Mouse (Mus musculus) stomach, postnatal 0 days (tissue): ENCODE results near the gene Podxl. TPM values are rescaled to one million over a fixed set of nuclear protein-coding genes. Genes with fewer than 3 reads are reported as not detected.

Experiments used
- ATAC-seq: fragments of 200-750 bp; cut with Nextera tagmentation; 2 replicates; pipeline ENCODE4 v1.8.0; 2017; ENCODE audit not compliant: low FRiP score, low TSS enrichment
- DNase-seq: peaks from one replicate; pipeline ENCODE4 v3.0.0-alpha.2; 2016; ENCODE audit warnings: low spot score
- H3K27ac ChIP-seq: fragments of 300-500 bp; sonication (generic); replicated peaks from 2 replicates; pipeline ENCODE4 v1.5.1; 2014; ENCODE audit warnings: mild to moderate bottlenecking, control low read depth
- H3K27me3 ChIP-seq: fragments of 300-500 bp; sonication (generic); 2 replicates; pipeline ENCODE4 v1.6.1; 2014; ENCODE audit warnings: low read length; ENCODE audit not compliant: control insufficient read depth, insufficient read depth
- H3K36me3 ChIP-seq: fragments of 300-500 bp; sonication (generic); 2 replicates; pipeline ENCODE4 v1.6.1; 2014; ENCODE audit warnings: low read length, mixed read lengths; ENCODE audit not compliant: control insufficient read depth, insufficient read depth
- H3K4me1 ChIP-seq: fragments of 300-500 bp; sonication (generic); replicated peaks from 2 replicates; pipeline ENCODE4 v1.6.1; 2014; ENCODE audit warnings: antibody characterized with exemption; ENCODE audit not compliant: control insufficient read depth, insufficient read depth
- H3K4me2 ChIP-seq: fragments of 300-500 bp; sonication (generic); replicated peaks from 2 replicates; pipeline ENCODE4 v1.6.1; 2014; ENCODE audit warnings: low read depth, mild to moderate bottlenecking, control low read depth, moderate library complexity
- H3K4me3 ChIP-seq: fragments of 300-500 bp; sonication (generic); 2 replicates; pipeline ENCODE4 v1.5.1; 2014; ENCODE audit warnings: low read depth, low read length, control low read depth
- H3K9ac ChIP-seq: fragments of 300-500 bp; sonication (generic); 2 replicates; pipeline ENCODE4 v1.6.1; 2014; ENCODE audit warnings: mild to moderate bottlenecking, low read length, control low read depth, mixed read lengths
- H3K9me3 ChIP-seq: fragments of 300-500 bp; sonication (generic); 2 replicates; pipeline ENCODE4 v1.6.1; 2016; ENCODE audit warnings: low read length; ENCODE audit not compliant: control insufficient read depth
- CTCF ChIP-seq: IDR thresholded peaks from 2 replicates; pipeline ENCODE4 v1.5.1; 2016; ENCODE audit warnings: antibody characterized with exemption, low read depth, mild to moderate bottlenecking, moderate library complexity
- EP300 ChIP-seq: optimal IDR thresholded peaks from 2 replicates; pipeline ENCODE3; 2016; ENCODE audit warnings: antibody characterized with exemption
- WGBS: fragments of 180-500 bp; shearing (Covaris S2); extraction: QIAGEN DNeasy Blood & Tissue Kit; methylation state at CpG from one replicate; pipeline ENCODE4 v1.1.7; 2014; 5-methylcytosine and 5-hydroxymethylcytosine counted together
- polyA plus RNA-seq: library from polyadenylated mRNA; unstranded; fragments of >200 nt; fragmentation: Nextera tagmentation; extraction: Ambion mirVana; gene quantifications from 2 replicates; pipeline ENCODE4 v1.2.1, GENCODE M21; 2015

Podxl gene
- polyA plus RNA-seq, 1 experiment from 2014 or later: 6.6 TPM

DNA sequence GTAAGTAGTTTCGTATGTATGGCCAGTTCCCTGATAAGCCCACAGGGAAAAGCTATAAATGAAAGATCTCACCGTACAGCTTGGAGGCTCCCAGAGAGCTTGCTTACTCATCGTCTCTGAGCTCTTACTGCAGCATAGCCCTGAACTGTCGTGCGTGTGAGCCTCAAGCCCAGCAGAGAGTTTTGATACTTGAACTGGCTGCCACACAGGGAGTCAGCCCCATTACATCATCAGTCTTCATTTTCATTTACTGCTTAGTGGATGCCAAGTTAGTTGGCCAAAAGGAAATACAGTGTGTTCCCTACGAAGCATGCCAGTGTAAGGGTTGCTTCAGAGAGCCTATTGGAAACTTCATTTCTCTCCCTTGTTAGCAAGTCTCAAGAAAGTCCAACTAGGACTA, 50.1 kb downstream of the Podxl start:
- Histone ChIP-seq H3K27ac (no peak overlapping the region), H3K9me3 (no peaks in the 10 kb centered on the region), H3K27me3 (no peaks in the 10 kb centered on the region), H3K9ac (no peak overlapping the region), H3K4me3 (no peak overlapping the region), H3K4me1 (no peaks in the 10 kb centered on the region), H3K4me2 (no peak overlapping the region), H3K36me3 (no peaks in the 10 kb centered on the region)
- ATAC-seq (no peak; the same call in 1 of the 2 replicates), DNase-seq (no peak)
- WGBS: 59% methylated on average over 6 of the region's 6 CpGs
- TF ChIP-seq CTCF: no peak
- no peak for TF ChIP-seq EP300

- no peaks in the 10 kb centered on the region for H3K4me1 ChIP-seq
- H3K4me2 ChIP-seq: no peak overlapping the region
- ATAC-seq (no peak), DNase-seq (no peak)
- no peak overlapping the region for H3K4me3 ChIP-seq
- WGBS: 100% methylated on average over 2 of the region's 2 CpGs
- peaks cover 6% of the 10 kb centered on the region for H3K36me3 ChIP-seq
- no peak overlapping the region for H3K9ac ChIP-seq
- H3K9me3 ChIP-seq: no peaks in the 10 kb centered on the region
- no peak for TF ChIP-seq CTCF
- TF ChIP-seq EP300: no peak
- H3K27me3 ChIP-seq: no peaks in the 10 kb centered on the region
- H3K27ac ChIP-seq: no peak overlapping the region
Measured at GRCm38 (mm10) chr6:31502614-31503013, 61.2 kb downstream of the Podxl start.

GRCm38 (mm10) chr6:31500691-31501090, 63.1 kb downstream of the Podxl start:
- H3K27me3 ChIP-seq: no peaks in the 10 kb centered on the region
- ATAC-seq (no peak), DNase-seq (no peak)
- no peak overlapping the region for H3K4me3 ChIP-seq
- H3K4me1 ChIP-seq: no peaks in the 10 kb centered on the region
- peaks cover 4% of the 10 kb centered on the region; the same call in 1 of the 2 replicates for H3K36me3 ChIP-seq
- no peaks in the 10 kb centered on the region for H3K9me3 ChIP-seq
- no peak overlapping the region for H3K9ac ChIP-seq
- no peak overlapping the region for H3K4me2 ChIP-seq
- TF ChIP-seq CTCF (no peak), EP300 (no peak)
- no peak overlapping the region for H3K27ac ChIP-seq

DNA sequence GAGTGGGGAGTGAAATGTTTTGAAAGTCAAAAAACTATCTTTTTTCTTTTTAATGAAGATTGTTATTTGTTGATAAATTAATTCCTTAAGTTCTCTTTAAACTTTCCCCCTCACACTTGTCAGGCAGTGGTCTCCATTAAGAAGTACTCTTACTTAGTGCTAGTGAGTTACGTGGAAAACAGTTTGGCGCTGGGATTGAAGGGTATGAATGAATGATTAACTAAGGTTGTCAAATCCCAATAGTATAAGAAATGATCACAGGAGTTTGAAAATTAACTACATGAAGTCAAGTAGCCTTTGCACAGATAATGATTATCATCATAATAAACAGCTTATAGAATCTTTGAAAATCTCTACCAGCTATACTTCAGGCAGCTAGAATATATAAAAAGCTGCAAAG, 63.5 kb downstream of the Podxl start:
- Histone ChIP-seq H3K27ac (no peak overlapping the region), H3K4me3 (no peak overlapping the region), H3K36me3 (peaks cover 4% of the 10 kb centered on the region; the same call in 1 of the 2 replicates), H3K9me3 (no peaks in the 10 kb centered on the region), H3K4me1 (no peaks in the 10 kb centered on the region), H3K4me2 (no peak overlapping the region), H3K27me3 (no peaks in the 10 kb centered on the region), H3K9ac (no peak overlapping the region)
- no peak for DNase-seq
- no peak for ATAC-seq
- TF ChIP-seq CTCF (no peak), EP300 (no peak)
- 83% methylated on average over 2 of the region's 2 CpGs for WGBS

DNA sequence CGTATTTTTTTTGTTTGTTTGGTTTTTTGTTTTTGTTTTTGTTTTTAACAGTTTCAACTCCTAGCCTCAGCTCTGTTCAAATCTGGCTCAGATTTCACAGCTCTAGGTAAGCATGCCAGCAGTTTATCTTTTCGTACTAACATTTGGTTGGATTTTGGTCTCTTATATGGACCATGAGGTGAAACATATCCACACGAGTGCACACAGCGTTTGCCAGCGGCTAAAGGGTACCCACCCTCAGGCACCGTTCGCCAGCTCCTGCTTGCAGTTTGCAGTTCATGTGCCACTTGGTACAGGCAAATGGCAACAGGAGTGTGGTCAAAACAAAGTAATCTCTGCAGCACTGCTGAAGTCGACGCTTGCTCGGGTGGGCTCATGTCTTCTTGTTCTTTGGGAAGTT, 63.9 kb downstream of the Podxl start:
- DNase-seq (no peak), ATAC-seq (no peak)
- H3K9me3 ChIP-seq: no peaks in the 10 kb centered on the region
- H3K27me3 ChIP-seq: no peaks in the 10 kb centered on the region
- H3K27ac ChIP-seq: no peak overlapping the region
- H3K4me2 ChIP-seq: no peak overlapping the region
- TF ChIP-seq CTCF (no peak), EP300 (no peak)
- H3K36me3 ChIP-seq: peaks cover 4% of the 10 kb centered on the region; the same call in 1 of the 2 replicates
- WGBS: 88% methylated on average over 10 of the region's 10 CpGs
- H3K4me3 ChIP-seq: no peak overlapping the region
- H3K9ac ChIP-seq: no peak overlapping the region
- no peaks in the 10 kb centered on the region for H3K4me1 ChIP-seq

DNA sequence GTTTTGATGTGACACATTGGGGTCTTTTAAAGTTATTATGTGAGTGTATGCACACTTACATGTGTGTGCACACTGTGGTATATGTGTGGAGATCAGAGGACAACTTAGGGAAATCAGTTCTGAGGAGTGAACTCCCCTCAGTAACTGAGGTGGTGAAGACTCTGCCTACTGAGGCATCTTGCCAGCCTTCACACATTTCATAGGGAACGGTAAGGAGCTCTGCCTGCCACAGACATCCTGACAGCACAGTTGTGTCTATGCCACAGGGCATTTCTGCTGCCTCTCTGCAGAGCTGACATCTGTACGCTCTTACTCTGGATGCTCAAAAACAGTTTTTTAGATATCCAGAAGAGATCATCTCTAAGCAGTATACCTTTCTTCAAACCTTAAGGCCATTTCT, 67.6 kb downstream of the Podxl start:
- TF ChIP-seq EP300: no peak
- no peak for TF ChIP-seq CTCF
- ATAC-seq (no peak), DNase-seq (no peak)
- Histone ChIP-seq H3K27me3 (no peaks in the 10 kb centered on the region), H3K9ac (no peak overlapping the region), H3K4me3 (no peak overlapping the region), H3K4me1 (no peaks in the 10 kb centered on the region), H3K36me3 (peaks cover 6% of the 10 kb centered on the region; the same call in 1 of the 2 replicates), H3K4me2 (no peak overlapping the region), H3K9me3 (no peaks in the 10 kb centered on the region), H3K27ac (no peak overlapping the region)
- WGBS: 96% methylated on average over 2 of the region's 2 CpGs
